Mouse (Mus musculus): Measurements from ENCODE around the gene Cacna1h. TPM values are rescaled to one million over a fixed set of nuclear protein-coding genes. Genes with fewer than 3 reads are reported as not detected.

Gene Cacna1h
- total RNA-seq, 2 experiments from 2014 or later, result 0.94 to 1.7 TPM

DNA sequence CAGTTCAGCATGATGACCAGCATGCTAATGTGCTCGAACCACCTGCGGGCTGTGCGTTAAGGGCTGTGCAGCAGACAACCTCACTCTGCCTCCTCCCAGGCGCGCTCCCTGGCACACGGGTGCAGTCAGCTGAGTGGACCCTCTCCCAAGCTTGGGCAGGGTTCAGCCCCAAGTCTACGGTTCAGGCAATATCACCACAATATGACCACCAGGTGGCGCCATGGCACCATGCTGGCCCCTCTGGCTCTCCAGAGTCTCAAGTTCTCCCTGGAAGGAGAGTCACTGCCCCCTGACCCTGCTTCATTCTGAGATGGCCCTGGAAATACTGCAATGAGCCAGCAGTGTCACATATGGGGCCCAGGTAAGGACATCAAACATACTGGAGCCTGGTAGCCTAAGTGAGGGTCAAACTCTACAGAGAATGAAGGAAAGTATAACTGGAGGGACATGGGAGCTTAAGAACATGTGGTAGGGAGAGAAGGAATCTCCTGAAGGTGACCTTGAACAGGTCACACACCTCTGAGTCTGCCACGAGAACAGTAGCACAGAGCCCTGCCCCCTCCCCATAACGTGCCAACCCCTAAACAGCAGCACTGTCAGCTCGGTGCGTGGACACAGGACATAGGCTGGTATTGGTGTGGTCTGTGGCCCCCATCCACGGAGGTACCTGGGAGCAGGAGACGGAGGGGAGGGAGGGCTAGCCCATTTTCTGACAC, 35.6 kb downstream of the Cacna1h start:
- DNase-seq, result peak; percentile 81
- Histone ChIP-seq H3K27ac (no peak overlapping the region), H3K4me3 (no peak overlapping the region)
- intact Hi-C loops (cut with DNase I), result loop anchor here (1.0 to 5.0 kb wide), 2 partner anchors 72 to 299 kb away; no protein-coding TSS in a partner anchor
- TF ChIP-seq CTCF (IDR thresholded peaks at IDR 0.05), result peak; percentile 93

- intact Hi-C loops (cut with DNase I), result no loop called here
- no peak overlapping the region for H3K27ac ChIP-seq
- no peak for TF ChIP-seq CTCF (IDR thresholded peaks at IDR 0.05)
- H3K4me3 ChIP-seq, result no peak overlapping the region
- no peak for DNase-seq
These were observed 39.1 kb downstream of the Cacna1h start for GRCm38 (mm10) chr17:25394526-25394925.

DNA sequence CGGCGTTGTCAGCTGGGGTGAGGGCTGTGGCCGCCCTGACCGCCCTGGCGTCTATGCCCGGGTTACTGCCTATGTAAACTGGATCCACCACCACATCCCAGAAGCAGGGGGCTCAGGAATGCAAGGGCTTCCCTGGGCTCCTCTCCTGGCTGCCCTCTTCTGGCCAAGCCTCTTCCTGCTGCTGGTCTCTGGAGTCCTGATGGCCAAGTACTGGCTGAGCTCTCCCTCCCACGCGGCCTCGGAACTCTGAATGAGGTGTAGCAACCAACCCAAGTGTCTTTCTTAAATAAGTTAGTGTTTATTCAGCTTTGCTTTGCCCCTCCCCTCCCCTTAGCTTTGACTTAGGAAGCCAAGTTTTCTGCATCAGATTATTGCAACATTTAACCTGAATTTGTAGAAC, 59.6 kb downstream of the Cacna1h start:
- no peak overlapping the region for H3K4me3 ChIP-seq
- no peak for DNase-seq
- intact Hi-C loops (cut with DNase I), result no loop called here
- no peak for TF ChIP-seq CTCF (IDR thresholded peaks at IDR 0.05)
- no peak overlapping the region for H3K27ac ChIP-seq

GRCm38 (mm10) chr17:25372491-25372890, 61.1 kb downstream of the Cacna1h start:
- Histone ChIP-seq H3K4me3 (no peak overlapping the region), H3K27ac (no peak overlapping the region)
- intact Hi-C loops (cut with DNase I), result no loop called here
- DNase-seq, result no peak
- TF ChIP-seq CTCF (IDR thresholded peaks at IDR 0.05), result no peak

GRCm38 (mm10) chr17:25368973-25369372, 64.6 kb downstream of the Cacna1h start, which contains the start of gene Tpsg1:
Gene Tpsg1 (plus strand): TSS chr17:25369273.
- intact Hi-C loops (cut with DNase I), result no loop called here
- TF ChIP-seq CTCF (IDR thresholded peaks at IDR 0.05), result no peak

GRCm38 (mm10) chr17:25366005-25366404, 67.6 kb downstream of the Cacna1h start, which contains the start of gene Tpsb2:
Gene Tpsb2 (plus strand): TSS chr17:25366305.
- no peak for DNase-seq
- Histone ChIP-seq H3K27ac (no peak within 1 kb of the TSS), H3K4me3 (no peak within 1 kb of the TSS)
- TF ChIP-seq CTCF (IDR thresholded peaks at IDR 0.05), result no peak
- intact Hi-C loops (cut with DNase I), result no loop called here

More at GRCm38 (mm10) chr17:25368973-25369372, 64.6 kb downstream of the Cacna1h start, which contains the start of gene Tpsg1:
- DNase-seq, result no peak
- Histone ChIP-seq H3K27ac (no peak within 1 kb of the TSS), H3K4me3 (no peak within 1 kb of the TSS)

DNA sequence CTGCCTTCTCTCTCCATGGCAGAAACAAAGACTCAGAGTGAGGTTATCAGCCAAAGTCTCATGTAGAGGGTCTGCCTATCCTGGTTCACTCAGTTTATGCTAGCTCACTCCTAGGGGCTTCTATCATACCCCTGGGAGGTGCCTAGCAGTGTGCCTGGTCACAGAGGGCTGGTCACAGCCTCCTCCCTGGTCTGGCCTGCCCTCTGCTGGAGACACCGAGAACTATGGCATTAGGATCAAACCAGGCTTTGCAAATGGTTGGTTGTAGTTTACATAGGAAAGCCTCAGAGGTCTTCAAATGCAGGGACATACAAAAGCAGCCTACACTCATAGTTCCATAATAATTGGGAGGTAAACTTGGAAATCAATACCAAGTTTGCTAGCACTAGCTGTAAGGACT, 69.9 kb downstream of the Cacna1h start:
- peak; percentile 75 for TF ChIP-seq CTCF (IDR thresholded peaks at IDR 0.05)
- peak; percentile 34 for DNase-seq
- intact Hi-C loops (cut with DNase I), result loop anchor here (2.0 kb wide), 1 partner anchor 29 kb away; no protein-coding TSS in a partner anchor
- Histone ChIP-seq H3K27ac (no peak overlapping the region), H3K4me3 (no peak overlapping the region)

- no peak for TF ChIP-seq CTCF (IDR thresholded peaks at IDR 0.05)
- Histone ChIP-seq H3K27ac (no peak overlapping the region), H3K4me3 (no peak overlapping the region)
- no peak for DNase-seq
- intact Hi-C loops (cut with DNase I), result no loop called here
These were observed 72.3 kb downstream of the Cacna1h start for GRCm38 (mm10) chr17:25361291-25361690.

GRCm38 (mm10) chr17:25345462-25345861, 88.1 kb downstream of the Cacna1h start, which contains the start of gene Tpsab1:
Gene Tpsab1 (minus strand): TSS chr17:25345562.
- H3K27ac ChIP-seq, result no peak within 1 kb of the TSS
- no peak for TF ChIP-seq CTCF (IDR thresholded peaks at IDR 0.05)
- DNase-seq, result no peak
- H3K4me3 ChIP-seq, result no peak within 1 kb of the TSS
- intact Hi-C loops (cut with DNase I), result no loop called here

DNA sequence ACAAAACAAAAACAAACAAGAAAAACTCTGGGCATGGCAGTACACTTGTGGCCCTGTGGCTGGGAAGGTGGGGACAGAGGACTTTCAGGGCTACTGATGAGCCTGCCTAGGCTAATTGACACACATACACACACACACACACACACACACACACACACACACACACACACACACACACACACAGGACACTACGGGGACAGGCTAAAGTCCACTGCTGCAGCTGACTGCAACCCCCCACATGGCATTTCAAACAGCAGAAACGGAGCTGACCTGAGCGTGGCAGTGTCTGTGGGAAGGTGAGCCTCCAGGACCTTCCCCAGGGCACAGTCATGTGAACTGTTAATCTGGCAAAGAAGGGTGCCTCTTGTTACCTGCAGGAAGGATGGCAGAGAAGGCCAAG, 92.1 kb downstream of the Cacna1h start:
- Histone ChIP-seq H3K27ac (no peak overlapping the region), H3K4me3 (no peak overlapping the region)
- no peak for TF ChIP-seq CTCF (IDR thresholded peaks at IDR 0.05)
- intact Hi-C loops (cut with DNase I), result no loop called here
- DNase-seq, result no peak

DNA sequence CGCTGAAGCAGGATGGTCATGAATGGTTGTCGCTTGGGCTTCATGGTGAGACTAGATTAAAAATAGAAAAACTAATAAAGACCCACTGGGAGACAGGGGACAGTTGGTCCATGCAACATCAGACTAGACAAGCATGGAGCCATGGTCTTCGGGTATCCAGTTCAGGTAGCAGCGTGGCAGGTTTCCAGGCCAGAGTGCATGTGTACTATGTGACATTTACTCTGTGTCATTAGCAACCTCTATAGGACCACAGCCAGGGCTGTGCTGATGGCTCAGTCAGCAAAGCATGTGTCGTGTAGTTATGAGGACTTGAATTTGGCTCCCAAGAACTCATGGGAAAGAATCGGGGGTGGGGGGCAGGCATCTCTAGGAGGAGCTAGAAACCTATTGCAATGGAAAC, 93.6 kb downstream of the Cacna1h start:
- intact Hi-C loops (cut with DNase I), result no loop called here
- no peak for TF ChIP-seq CTCF (IDR thresholded peaks at IDR 0.05)
- no peak overlapping the region for H3K4me3 ChIP-seq
- no peak for DNase-seq
- no peak overlapping the region for H3K27ac ChIP-seq

DNA sequence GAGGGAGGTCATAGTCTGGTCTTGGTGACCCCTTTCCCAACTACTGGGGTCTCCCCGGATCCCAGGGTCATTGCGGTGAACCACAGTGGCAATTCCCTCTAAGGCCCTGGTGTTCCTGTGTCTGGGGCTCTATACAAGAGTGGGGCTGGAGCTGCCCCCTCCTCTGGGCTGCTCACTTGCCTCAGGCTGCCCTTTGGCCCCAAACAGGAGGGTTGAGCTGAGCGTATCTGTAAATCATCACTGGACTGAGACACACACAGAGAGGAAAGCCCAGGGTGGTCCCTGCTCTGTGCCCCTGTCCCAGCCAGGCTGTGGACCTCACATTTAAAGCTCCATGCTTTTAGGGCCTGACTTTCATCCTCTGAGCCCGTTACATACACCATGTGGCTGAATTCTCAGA, 95.4 kb downstream of the Cacna1h start:
- H3K4me3 ChIP-seq, result no peak overlapping the region

DNA sequence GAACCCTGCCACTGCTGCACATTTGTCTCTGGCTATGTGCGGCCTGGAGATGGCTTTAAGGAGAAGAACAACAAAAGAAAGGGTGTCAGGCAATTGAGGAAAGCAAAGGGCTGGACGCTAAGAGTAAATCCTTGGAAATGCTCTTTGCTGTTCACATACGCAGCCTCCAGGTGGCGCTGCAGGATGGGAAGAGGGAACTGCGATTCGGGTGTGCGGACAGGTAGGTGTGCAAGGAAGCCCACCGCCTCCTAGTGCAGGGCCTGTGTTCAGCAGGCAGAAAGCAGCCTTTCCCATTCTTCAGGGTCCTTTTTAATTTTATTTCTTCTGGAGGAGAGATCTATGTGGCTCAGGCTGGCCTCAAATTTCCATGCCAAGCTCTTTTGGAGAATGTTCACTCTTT, 99.6 kb downstream of the Cacna1h start:
- Histone ChIP-seq H3K4me3 (no peak overlapping the region), H3K27ac (no peak overlapping the region)
- peak; percentile 84 for TF ChIP-seq CTCF (IDR thresholded peaks at IDR 0.05)
- DNase-seq, result peak; percentile 48
- intact Hi-C loops (cut with DNase I), result loop anchor here (1.0 to 2.0 kb wide), 2 partner anchors 29 to 137 kb away; no protein-coding TSS in a partner anchor

More for the DNA sequence above, 95.4 kb downstream of the Cacna1h start:
- intact Hi-C loops (cut with DNase I), result no loop called here
- no peak for DNase-seq
- TF ChIP-seq CTCF (IDR thresholded peaks at IDR 0.05), result no peak
- H3K27ac ChIP-seq, result no peak overlapping the region

- H3K4me3 ChIP-seq, result no peak overlapping the region
- H3K27ac ChIP-seq, result no peak overlapping the region
- TF ChIP-seq CTCF (IDR thresholded peaks at IDR 0.05), result no peak
- no peak for DNase-seq
- intact Hi-C loops (cut with DNase I), result no loop called here
These were observed 101.3 kb downstream of the Cacna1h start for GRCm38 (mm10) chr17:25332321-25332720.

Other genes with a start within 250 kb of the Cacna1h start
- 10 to 100 TPM; 11.4 to 18.3 TPM for gene BC003965, start 249.2 kb downstream of the Cacna1h start, total RNA-seq (2021)
- 1 to 10 TPM; 5.5 to 5.7 TPM for gene Unkl, start 245.4 kb downstream of the Cacna1h start, total RNA-seq (2021)
- 10 to 100 TPM; 14.9 to 16.5 TPM for gene Gnptg, start 193.7 kb downstream of the Cacna1h start, total RNA-seq (2021)
- 10 to 100 TPM; 16.3 to 17.5 TPM for gene Tsr3, start 193.6 kb downstream of the Cacna1h start, total RNA-seq (2021)
- gene Baiap3, start 177.4 kb downstream of the Cacna1h start, total RNA-seq (2021), result under 1 TPM in 1 of 2 experiments, not detected in 1; 0.08 TPM
- gene Ube2i, start 159.2 kb downstream of the Cacna1h start, total RNA-seq (2021), result 10 to 100 TPM; 59.4 to 68.5 TPM
- under 1 TPM; 0.20 to 0.70 TPM for gene Prss34, start 135.4 kb downstream of the Cacna1h start, total RNA-seq (2021)
- gene Prss28, start 125.1 kb downstream of the Cacna1h start, total RNA-seq (2021), result not detected
- not detected for gene Prss29, start 115.1 kb downstream of the Cacna1h start, total RNA-seq (2021)
- 1 to 10 TPM; 1.0 to 2.2 TPM for gene Tpsab1, start 88.2 kb downstream of the Cacna1h start, total RNA-seq (2021)
- gene Tpsb2, start 67.5 kb downstream of the Cacna1h start, total RNA-seq (2021), result 1 to 10 TPM; 1.9 to 4.7 TPM
- under 1 TPM in 1 of 2 experiments, not detected in 1; 0.48 TPM for gene Tpsg1, start 64.5 kb downstream of the Cacna1h start, total RNA-seq (2021)
- not detected for gene Tekt4, start 20.8 kb upstream of the Cacna1h start, total RNA-seq (2021)
- not detected for gene Sstr5, start 63.5 kb upstream of the Cacna1h start, total RNA-seq (2021)
- 1 to 10 TPM in 1 of 2 experiments, under 1 TPM in 1; 0.92 to 1.1 TPM for gene Sox8, start 136.9 kb upstream of the Cacna1h start, total RNA-seq (2021)
- 10 to 100 TPM in 1 of 2 experiments, 1 to 10 TPM in 1; 9.7 to 14.9 TPM for gene Lmf1, start 145.3 kb upstream of the Cacna1h start, total RNA-seq (2021)

Data from gastrocnemius, adult 2 months (tissue).